8 mouse cellular contexts compared by ENCODE assay signal in the genomic region with DNA sequence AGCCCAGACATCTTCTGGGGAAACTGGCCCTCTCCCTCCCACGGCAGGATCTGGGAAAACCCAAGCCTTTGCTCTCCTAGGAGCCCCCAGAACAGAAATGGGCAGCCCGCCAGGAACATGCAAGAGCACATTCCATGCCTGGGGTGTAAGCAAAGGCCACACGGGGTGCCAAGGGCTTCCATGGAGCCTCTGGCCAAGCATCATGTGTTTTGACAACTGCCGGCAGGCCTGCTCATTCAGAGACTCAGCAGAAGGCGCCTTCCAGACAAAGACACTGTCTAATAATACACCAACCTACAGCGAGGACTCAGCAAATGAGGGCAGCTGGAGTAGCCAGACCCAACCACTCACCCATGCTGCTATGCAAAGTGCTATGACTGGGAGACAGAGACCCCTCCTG. TPM values are rescaled to one million over a fixed set of nuclear protein-coding genes. Genes with fewer than 3 reads are reported as not detected.
DNase-seq lines count a peak whose midpoint lies in the region; ATAC-seq and TF ChIP-seq lines count a peak whose summit lies in the region.

No protein-coding gene starts in this region.

- peak; percentile 58; the same call in 1 of the 2 replicates for TF ChIP-seq EP300 in lung, postnatal 0 days (IDR thresholded peaks at IDR 0.05)

- H3K36me3 ChIP-seq in E14TG2a.4 (ENCODE audit: insufficient read depth, low read length), result peaks cover 100% of the 10 kb centered on the region
- H3K36me3 ChIP-seq in embryonic facial prominence, embryonic 11.5 days (replicated peaks; ENCODE audit: control insufficient read depth, insufficient read depth, low read depth, low read length), result peaks cover 22% of the 10 kb centered on the region
- peaks cover 27% of the 10 kb centered on the region for H3K36me3 ChIP-seq in heart, embryonic 11.5 days (ENCODE audit: control insufficient read depth, insufficient read depth, low read length)
- H3K36me3 ChIP-seq in kidney, embryonic 14.5 days (ENCODE audit: control insufficient read depth, insufficient read depth, low read length), result peaks cover 51% of the 10 kb centered on the region
- H3K36me3 ChIP-seq in lung, postnatal 0 days (ENCODE audit: insufficient read depth, low read length), result peaks cover 15% of the 10 kb centered on the region
- peaks cover 12% of the 10 kb centered on the region for H3K36me3 ChIP-seq in stomach, embryonic 16.5 days (ENCODE audit: control insufficient read depth, insufficient read depth, low read length)

- no peak for TF ChIP-seq CTCF in E14TG2a.4 (conservative IDR thresholded peaks at IDR 0.05; ENCODE audit: low read length)
- no peak for TF ChIP-seq CTCF in lung, postnatal 0 days (IDR thresholded peaks at IDR 0.05)

- peak; percentile 44; the same call in 1 of the 2 replicates for ATAC-seq in embryonic facial prominence, embryonic 11.5 days (replicated peaks; ENCODE audit: insufficient number of reproducible peaks, low FRiP score, low TSS enrichment, low read depth)
- ATAC-seq in heart, embryonic 11.5 days (replicated peaks; ENCODE audit: insufficient number of reproducible peaks, low FRiP score, low TSS enrichment), result peak; percentile 65
- peak; percentile 33; the same call in 1 of the 2 replicates for ATAC-seq in kidney, embryonic 14.5 days (ENCODE audit: low FRiP score, low TSS enrichment)
- peak; percentile 41 for ATAC-seq in lung, postnatal 0 days
- peak; percentile 61 for ATAC-seq in stomach, embryonic 16.5 days (ENCODE audit: insufficient read depth, low FRiP score)
- ATAC-seq in erythroblast, adult 5-6 weeks (replicated peaks; ENCODE audit: low FRiP score, poor library complexity, severe bottlenecking), result no peak

- peak; percentile 55 to 70 for DNase-seq in adrenal gland, adult 18-20 months (ENCODE audit: low spot score in 2 of 2)
- peak; percentile 55 for DNase-seq in embryonic facial prominence, embryonic 11.5 days (ENCODE audit: low spot score)
- DNase-seq in lung, postnatal 0 days (ENCODE audit: low spot score), result peak; percentile 81

- H3K4me2 ChIP-seq in embryonic facial prominence, embryonic 11.5 days (ENCODE audit: low read depth, low read length), result no peak overlapping the region
- H3K4me2 ChIP-seq in heart, embryonic 11.5 days, result peak overlapping the region; percentile 27
- no peak overlapping the region for H3K4me2 ChIP-seq in kidney, embryonic 14.5 days (replicated peaks; ENCODE audit: low read depth, low read length)
- no peak overlapping the region for H3K4me2 ChIP-seq in lung, postnatal 0 days (replicated peaks; ENCODE audit: low read depth, low read length)
- H3K4me2 ChIP-seq in stomach, embryonic 16.5 days (ENCODE audit: low read depth, low read length), result 0 out of 2 replicates have a peak overlapping the region, but pooled peaks have one; percentile 20

- H3K9ac ChIP-seq in embryonic facial prominence, embryonic 11.5 days (replicated peaks; ENCODE audit: low read length), result no peak overlapping the region
- H3K9ac ChIP-seq in heart, embryonic 11.5 days (ENCODE audit: low read depth, low read length), result no peak overlapping the region
- no peak overlapping the region for H3K9ac ChIP-seq in kidney, embryonic 14.5 days (ENCODE audit: low read depth, low read length)
- H3K9ac ChIP-seq in lung, postnatal 0 days (replicated peaks; ENCODE audit: low read depth), result no peak overlapping the region
- H3K9ac ChIP-seq in stomach, embryonic 16.5 days (ENCODE audit: low read length), result peak overlapping the region; percentile 34

- H3K27me3 ChIP-seq in E14TG2a.4 (ENCODE audit: insufficient read depth, low read length), result no peaks in the 10 kb centered on the region
- no peaks in the 10 kb centered on the region for H3K27me3 ChIP-seq in embryonic facial prominence, embryonic 11.5 days (ENCODE audit: control insufficient read depth, insufficient read depth, low read length)
- H3K27me3 ChIP-seq in heart, embryonic 11.5 days (ENCODE audit: control insufficient read depth, insufficient read depth, low read length), result no peaks in the 10 kb centered on the region
- H3K27me3 ChIP-seq in kidney, embryonic 14.5 days (ENCODE audit: control insufficient read depth, insufficient read depth, low read length), result no peaks in the 10 kb centered on the region
- H3K27me3 ChIP-seq in lung, postnatal 0 days (replicated peaks; ENCODE audit: insufficient read depth, low read length), result no peaks in the 10 kb centered on the region
- H3K27me3 ChIP-seq in stomach, embryonic 16.5 days (ENCODE audit: control insufficient read depth, insufficient read depth, low read length), result no peaks in the 10 kb centered on the region

- no peaks in the 10 kb centered on the region for H3K9me3 ChIP-seq in E14TG2a.4 (ENCODE audit: low read length)
- H3K9me3 ChIP-seq in embryonic facial prominence, embryonic 11.5 days (replicated peaks; ENCODE audit: control insufficient read depth, low read length), result no peaks in the 10 kb centered on the region
- no peaks in the 10 kb centered on the region for H3K9me3 ChIP-seq in heart, embryonic 11.5 days (replicated peaks; ENCODE audit: control insufficient read depth, low read length)
- H3K9me3 ChIP-seq in kidney, embryonic 14.5 days (ENCODE audit: control insufficient read depth, low read length), result no peaks in the 10 kb centered on the region
- H3K9me3 ChIP-seq in lung, postnatal 0 days (ENCODE audit: low read length), result no peaks in the 10 kb centered on the region
- no peaks in the 10 kb centered on the region for H3K9me3 ChIP-seq in stomach, embryonic 16.5 days (replicated peaks; ENCODE audit: control insufficient read depth, low read length)

- peaks cover 94% of the 10 kb centered on the region for H3K4me1 ChIP-seq in E14TG2a.4 (replicated peaks; ENCODE audit: low read depth, low read length)
- H3K4me1 ChIP-seq in embryonic facial prominence, embryonic 11.5 days (ENCODE audit: control insufficient read depth, insufficient read depth, low read length), result peaks cover 10% of the 10 kb centered on the region
- peaks cover 74% of the 10 kb centered on the region for H3K4me1 ChIP-seq in heart, embryonic 11.5 days (ENCODE audit: control insufficient read depth, insufficient read depth, low read length)
- peaks cover 52% of the 10 kb centered on the region for H3K4me1 ChIP-seq in kidney, embryonic 14.5 days (ENCODE audit: control insufficient read depth, insufficient read depth, low read length)
- peaks cover 50% of the 10 kb centered on the region for H3K4me1 ChIP-seq in lung, postnatal 0 days (ENCODE audit: insufficient read depth, low read depth, low read length)
- peaks cover 76% of the 10 kb centered on the region for H3K4me1 ChIP-seq in stomach, embryonic 16.5 days (ENCODE audit: control insufficient read depth, insufficient read depth, low read length)

- peak overlapping the region; percentile 53 for H3K4me3 ChIP-seq in E14TG2a.4 (replicated peaks; ENCODE audit: low read length)
- H3K4me3 ChIP-seq in embryonic facial prominence, embryonic 11.5 days (ENCODE audit: low read depth, low read length), result no peak overlapping the region
- no peak overlapping the region for H3K4me3 ChIP-seq in heart, embryonic 11.5 days (ENCODE audit: low read depth, low read length)
- no peak overlapping the region for H3K4me3 ChIP-seq in kidney, embryonic 14.5 days (ENCODE audit: low read length)
- no peak overlapping the region for H3K4me3 ChIP-seq in lung, postnatal 0 days (ENCODE audit: low read depth, low read length)
- no peak overlapping the region for H3K4me3 ChIP-seq in stomach, embryonic 16.5 days (replicated peaks; ENCODE audit: low read length)

- WGBS in embryonic facial prominence, embryonic 11.5 days, result 58% methylated on average over 6 of the region's 6 CpGs
- WGBS in heart, embryonic 11.5 days (ENCODE audit: insufficient replicate concordance), result 16% methylated on average over 6 of the region's 6 CpGs
- 48% methylated on average over 6 of the region's 6 CpGs for WGBS in kidney, embryonic 14.5 days
- 5% methylated on average over 6 of the region's 6 CpGs for WGBS in lung, postnatal 0 days
- 11% methylated on average over 6 of the region's 6 CpGs for WGBS in stomach, embryonic 16.5 days

- H3K27ac ChIP-seq in embryonic facial prominence, embryonic 11.5 days (replicated peaks; ENCODE audit: low read depth, low read length), result 0 out of 2 replicates have a peak overlapping the region, but pooled peaks have one; percentile 5
- H3K27ac ChIP-seq in heart, embryonic 11.5 days (ENCODE audit: low read depth, low read length), result peak overlapping the region; percentile 99
- H3K27ac ChIP-seq in kidney, embryonic 14.5 days (ENCODE audit: low read depth, low read length), result peak overlapping the region; percentile 52; the same call in 1 of the 2 replicates
- H3K27ac ChIP-seq in lung, postnatal 0 days (ENCODE audit: low read length), result 0 out of 2 replicates have a peak overlapping the region, but pooled peaks have one; percentile 14
- peak overlapping the region; percentile 77 for H3K27ac ChIP-seq in stomach, embryonic 16.5 days (ENCODE audit: low read length)

RNA-seq across cellular contexts. Expression of a gene that starts 38.6 kb away (rescaled TPM):
- total RNA-seq in adrenal gland, adult 18-20 months (2021), result under 1 TPM; 0.16 to 0.17 TPM
- polyA plus RNA-seq in embryonic facial prominence, embryonic 11.5 days (2014; fragmentation: Nextera tagmentation; extraction: Ambion mirVana), result 0.21 and 0.29 TPM in 2 replicates
- polyA plus RNA-seq in heart, embryonic 11.5 days (2014; fragmentation: Nextera tagmentation; extraction: Ambion mirVana), result 0.46 and 0.70 TPM in 2 replicates
- polyA plus RNA-seq in kidney, embryonic 14.5 days (2014; fragmentation: Nextera tagmentation; extraction: Ambion mirVana), result 0.51 and 0.64 TPM in 2 replicates
- polyA plus RNA-seq in lung, postnatal 0 days (2015; fragmentation: Nextera tagmentation; extraction: Ambion mirVana), result 0.27 and 0.33 TPM in 2 replicates
- polyA plus RNA-seq in stomach, embryonic 16.5 days (2015; fragmentation: Nextera tagmentation; extraction: Ambion mirVana), result 0.56 and 0.59 TPM in 2 replicates
- total RNA-seq in erythroblast, adult 5-6 weeks (2015; ENCODE audit: low replicate concordance), result not detected in 2 replicates
- total RNA-seq in erythroblast, adult 5-6 weeks (2017; ENCODE audit: low replicate concordance), result 0.26 and 0.42 TPM in 2 replicates

RNA-seq across cellular contexts. Expression of a gene that starts 42.3 kb away (rescaled TPM):
- total RNA-seq in adrenal gland, adult 18-20 months (2021), result 100 to 1,000 TPM; 197 to 233 TPM
- polyA plus RNA-seq in embryonic facial prominence, embryonic 11.5 days (2014; fragmentation: Nextera tagmentation; extraction: Ambion mirVana), result 190 and 201 TPM in 2 replicates
- polyA plus RNA-seq in heart, embryonic 11.5 days (2014; fragmentation: Nextera tagmentation; extraction: Ambion mirVana), result 227 and 262 TPM in 2 replicates
- polyA plus RNA-seq in kidney, embryonic 14.5 days (2014; fragmentation: Nextera tagmentation; extraction: Ambion mirVana), result 176 and 239 TPM in 2 replicates
- polyA plus RNA-seq in lung, postnatal 0 days (2015; fragmentation: Nextera tagmentation; extraction: Ambion mirVana), result 202 and 218 TPM in 2 replicates
- 413 and 449 TPM in 2 replicates for polyA plus RNA-seq in stomach, embryonic 16.5 days (2015; fragmentation: Nextera tagmentation; extraction: Ambion mirVana)
- 42.0 and 55.3 TPM in 2 replicates for total RNA-seq in erythroblast, adult 5-6 weeks (2015; ENCODE audit: low replicate concordance)
- total RNA-seq in erythroblast, adult 5-6 weeks (2017; ENCODE audit: low replicate concordance), result 45.1 and 45.4 TPM in 2 replicates

RNA-seq across cellular contexts. Expression of a gene that starts 56.2 kb away (rescaled TPM):
- under 1 TPM in 1 of 2 experiments, not detected in 1; 0.54 TPM for total RNA-seq in adrenal gland, adult 18-20 months (2021)
- polyA plus RNA-seq in embryonic facial prominence, embryonic 11.5 days (2014; fragmentation: Nextera tagmentation; extraction: Ambion mirVana), result 0.98 and 1.3 TPM in 2 replicates
- 0.82 and 1.0 TPM in 2 replicates for polyA plus RNA-seq in heart, embryonic 11.5 days (2014; fragmentation: Nextera tagmentation; extraction: Ambion mirVana)
- polyA plus RNA-seq in kidney, embryonic 14.5 days (2014; fragmentation: Nextera tagmentation; extraction: Ambion mirVana), result 1.1 and 4.0 TPM in 2 replicates
- polyA plus RNA-seq in lung, postnatal 0 days (2015; fragmentation: Nextera tagmentation; extraction: Ambion mirVana), result 2.2 and 3.0 TPM in 2 replicates
- 5.8 and 9.9 TPM in 2 replicates for polyA plus RNA-seq in stomach, embryonic 16.5 days (2015; fragmentation: Nextera tagmentation; extraction: Ambion mirVana)
- total RNA-seq in erythroblast, adult 5-6 weeks (2015; ENCODE audit: low replicate concordance), result not detected in 2 replicates
- total RNA-seq in erythroblast, adult 5-6 weeks (2017; ENCODE audit: low replicate concordance), result not detected in 2 replicates

Comparison
In these comparisons a context has a peak if more than half of its experiments do, and no peak if none do; other contexts are left out.
1. H3K27ac ChIP-seq: peak in every context shown above with its lines; median percentile 99 in heart, embryonic 11.5 days; 77 in stomach, embryonic 16.5 days; 52 in kidney, embryonic 14.5 days; 14 in lung, postnatal 0 days; 5 in embryonic facial prominence, embryonic 11.5 days.
2. H3K4me2 ChIP-seq: peak in heart, embryonic 11.5 days (single experiment) and stomach, embryonic 16.5 days (single experiment); none in embryonic facial prominence, embryonic 11.5 days (single experiment), kidney, embryonic 14.5 days (single experiment) and lung, postnatal 0 days (single experiment).
3. Peak in every context shown above with its lines, with median percentiles within 50 percentile points of each other: DNase-seq.